In genomic region chr4:57638941-57639340, GRCm38 (mm10) we compare ENCODE assay signal across 10 mouse cellular contexts.
DNase-seq lines count a peak whose midpoint lies in the region; ATAC-seq and TF ChIP-seq lines count a peak whose summit lies in the region.
"Had no signal": no experiment of that assay in that cellular context is flagged by ENCODE, and none has a peak within 500 bp of the region (broad histone marks: within the 10 kb centered on the region; RNA-seq: fewer than 3 reads in every experiment).

No protein-coding gene starts in this region.

- 59% methylated on average over 9 of the region's 9 CpGs for WGBS in heart, embryonic 15.5 days
- 86% methylated on average over 9 of the region's 9 CpGs for WGBS in thymus, adult 2 months
- WGBS in forebrain, embryonic 14.5 days: 77% methylated on average over 9 of the region's 9 CpGs
- WGBS in olfactory bulb, adult 2 months: 62% methylated on average over 9 of the region's 9 CpGs

- no peak for TF ChIP-seq POLR2A in thymus, adult 2 months (IDR thresholded peaks at IDR 0.05; ENCODE audit: control insufficient read depth, extremely low read depth, insufficient read depth, low read length, poor library complexity)
- TF ChIP-seq POLR2A in olfactory bulb, adult 2 months (IDR thresholded peaks at IDR 0.05; ENCODE audit: insufficient read depth, low read depth, low read length): no peak

- intact Hi-C loops in heart, postnatal 10 days (cut with DNase I): no loop called here

- no peak overlapping the region for H3K9ac ChIP-seq in heart, embryonic 15.5 days
- no peak overlapping the region for H3K9ac ChIP-seq in forebrain, embryonic 14.5 days (ENCODE audit: low read length)
- H3K9ac ChIP-seq: embryonic facial prominence, embryonic 13.5 days; kidney, embryonic 15.5 days had no signal

- H3K4me3 ChIP-seq in heart, embryonic 15.5 days: no peak overlapping the region
- H3K4me3 ChIP-seq in thymus, adult 2 months (ENCODE audit: control insufficient read depth, insufficient read depth, low read length): no peak overlapping the region
- peak overlapping the region; percentile 22; the same call in 1 of the 2 replicates for H3K4me3 ChIP-seq in forebrain, embryonic 14.5 days (ENCODE audit: low read depth, low read length)
- H3K4me3 ChIP-seq in olfactory bulb, adult 2 months (ENCODE audit: insufficient read depth, low read depth, low read length): peak overlapping the region; percentile 30

- no peak; the same call in 1 of the 2 replicates for ATAC-seq in heart, embryonic 15.5 days (replicated peaks; ENCODE audit: insufficient number of reproducible peaks, insufficient read depth, low FRiP score, low read depth)
- no peak for ATAC-seq in forebrain, embryonic 14.5 days

- no peak for TF ChIP-seq CTCF in thymus, adult 2 months (IDR thresholded peaks at IDR 0.05; ENCODE audit: borderline replicate concordance, control insufficient read depth, extremely low read depth, insufficient read depth, low read length, poor library complexity)
- TF ChIP-seq CTCF in olfactory bulb, adult 2 months (IDR thresholded peaks at IDR 0.05; ENCODE audit: insufficient read depth, low read depth, low read length): no peak

- peaks cover 64% of the 10 kb centered on the region for H3K4me1 ChIP-seq in heart, embryonic 15.5 days (replicated peaks)
- peaks cover 24% of the 10 kb centered on the region for H3K4me1 ChIP-seq in thymus, adult 2 months (replicated peaks; ENCODE audit: control insufficient read depth, insufficient read depth, low read length)
- H3K4me1 ChIP-seq in forebrain, embryonic 14.5 days (ENCODE audit: control insufficient read depth, insufficient read depth, low read length): no peaks in the 10 kb centered on the region
- H3K4me1 ChIP-seq in olfactory bulb, adult 2 months (ENCODE audit: control insufficient read depth, insufficient read depth, low read length): peaks cover 9% of the 10 kb centered on the region; the same call in 1 of the 2 replicates

- DNase-seq in heart, postnatal 10 days: no peak
- peak; percentile 21 for DNase-seq in thymus, postnatal 14 days
- no peak for DNase-seq in thymus, adult 2 months
- DNase-seq in forebrain, embryonic 14.5 days (ENCODE audit: low spot score): no peak
- DNase-seq in ovary, postnatal 14 days (ENCODE audit: low spot score): no peak
- DNase-seq: right cerebral cortex, postnatal 14 days had no signal

- no peaks in the 10 kb centered on the region for H3K9me3 ChIP-seq in heart, embryonic 15.5 days (replicated peaks)
- H3K9me3 ChIP-seq in forebrain, embryonic 14.5 days (replicated peaks; ENCODE audit: control insufficient read depth, low read length): no peaks in the 10 kb centered on the region
- H3K9me3 ChIP-seq: embryonic facial prominence, embryonic 13.5 days; kidney, embryonic 15.5 days had no signal

- H3K27ac ChIP-seq in heart, embryonic 15.5 days: 0 out of 2 replicates have a peak overlapping the region, but pooled peaks have one; percentile 10
- no peak overlapping the region for H3K27ac ChIP-seq in thymus, adult 2 months (ENCODE audit: control insufficient read depth, insufficient read depth, low read length)
- no peak overlapping the region for H3K27ac ChIP-seq in forebrain, embryonic 14.5 days (ENCODE audit: low read depth, low read length)
- peak overlapping the region; percentile 41 for H3K27ac ChIP-seq in olfactory bulb, adult 2 months (ENCODE audit: insufficient read depth, low read depth, low read length)
- H3K27ac ChIP-seq: embryonic facial prominence, embryonic 13.5 days; kidney, embryonic 15.5 days had no signal

- H3K4me2 ChIP-seq in heart, embryonic 15.5 days: no peak overlapping the region
- peak overlapping the region; percentile 47 for H3K4me2 ChIP-seq in forebrain, embryonic 14.5 days (ENCODE audit: low read length)

- no peaks in the 10 kb centered on the region for H3K27me3 ChIP-seq in heart, embryonic 15.5 days
- no peaks in the 10 kb centered on the region for H3K27me3 ChIP-seq in thymus, adult 2 months (ENCODE audit: control insufficient read depth, insufficient read depth, low read length)
- H3K27me3 ChIP-seq in forebrain, embryonic 14.5 days (replicated peaks; ENCODE audit: control insufficient read depth, insufficient read depth, low read length): no peaks in the 10 kb centered on the region
- H3K27me3 ChIP-seq: embryonic facial prominence, embryonic 13.5 days; kidney, embryonic 15.5 days had no signal

- H3K36me3 ChIP-seq in heart, embryonic 15.5 days: no peaks in the 10 kb centered on the region
- no peaks in the 10 kb centered on the region for H3K36me3 ChIP-seq in thymus, adult 2 months (ENCODE audit: control insufficient read depth, insufficient read depth, low read length)
- H3K36me3 ChIP-seq in forebrain, embryonic 14.5 days (ENCODE audit: control insufficient read depth, insufficient read depth, low read length): no peaks in the 10 kb centered on the region
- H3K36me3 ChIP-seq: embryonic facial prominence, embryonic 13.5 days; kidney, embryonic 15.5 days had no signal

Comparison
In these comparisons a context has a peak if more than half of its experiments do, and no peak if none do; other contexts are left out.
1. H3K27ac ChIP-seq: peak in heart, embryonic 15.5 days (single experiment) and olfactory bulb, adult 2 months (single experiment); none in thymus, adult 2 months (single experiment) and forebrain, embryonic 14.5 days (single experiment).
2. H3K4me3 ChIP-seq: peak in forebrain, embryonic 14.5 days (single experiment) and olfactory bulb, adult 2 months (single experiment); none in heart, embryonic 15.5 days (single experiment) and thymus, adult 2 months (single experiment).